ENCODE assay signal across 1 mouse cellular context in genomic region chr9:66917892-66918255, GRCm38 (mm10).
TF ChIP-seq lines count a peak whose summit lies in the region.

No protein-coding gene starts in this region.

TF ChIP-seq in CH12.LX, 34 proteins besides CTCF, POLR2A, EP300 and RAD21 (continued from another document):
- no peak for TF ChIP-seq JUN (IDR thresholded peaks at IDR 0.05; ENCODE audit: insufficient read depth, low read depth, low read length)
- TF ChIP-seq NELFE (IDR thresholded peaks at IDR 0.05; ENCODE audit: low read depth, low read length): no peak
